Mouse (Mus musculus): ENCODE measurements around the gene Bola3.
"Not testable (repeated sequence)": the region's sequence is repeated elsewhere in the genome, so short reads cannot be mapped to it uniquely, and the experiment has no call there.

Bola3 gene

DNA sequence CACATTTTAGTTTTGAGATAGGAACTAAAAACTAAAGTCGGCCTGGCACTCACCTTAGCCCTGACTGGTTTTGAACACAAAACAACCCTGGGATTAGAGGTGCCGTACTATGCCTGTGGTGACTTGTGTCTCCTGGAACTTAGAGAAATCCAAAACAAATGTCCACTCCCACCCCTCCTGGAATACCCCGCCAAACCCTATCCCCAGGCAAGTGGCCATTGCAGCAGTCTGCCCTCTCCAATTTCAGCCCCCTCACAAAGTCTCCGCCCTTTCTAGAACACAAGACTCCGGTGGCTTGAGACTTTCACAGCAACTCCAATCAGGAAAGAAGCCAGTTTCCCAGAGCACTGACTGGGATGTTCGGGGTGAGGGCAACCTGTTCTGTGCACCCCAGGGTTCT is at the start of gene Bola3:
Bola3 (plus strand) TSS at position 275 of the 400 bp plus-strand sequence.
- no peak for DNase-seq

DNA sequence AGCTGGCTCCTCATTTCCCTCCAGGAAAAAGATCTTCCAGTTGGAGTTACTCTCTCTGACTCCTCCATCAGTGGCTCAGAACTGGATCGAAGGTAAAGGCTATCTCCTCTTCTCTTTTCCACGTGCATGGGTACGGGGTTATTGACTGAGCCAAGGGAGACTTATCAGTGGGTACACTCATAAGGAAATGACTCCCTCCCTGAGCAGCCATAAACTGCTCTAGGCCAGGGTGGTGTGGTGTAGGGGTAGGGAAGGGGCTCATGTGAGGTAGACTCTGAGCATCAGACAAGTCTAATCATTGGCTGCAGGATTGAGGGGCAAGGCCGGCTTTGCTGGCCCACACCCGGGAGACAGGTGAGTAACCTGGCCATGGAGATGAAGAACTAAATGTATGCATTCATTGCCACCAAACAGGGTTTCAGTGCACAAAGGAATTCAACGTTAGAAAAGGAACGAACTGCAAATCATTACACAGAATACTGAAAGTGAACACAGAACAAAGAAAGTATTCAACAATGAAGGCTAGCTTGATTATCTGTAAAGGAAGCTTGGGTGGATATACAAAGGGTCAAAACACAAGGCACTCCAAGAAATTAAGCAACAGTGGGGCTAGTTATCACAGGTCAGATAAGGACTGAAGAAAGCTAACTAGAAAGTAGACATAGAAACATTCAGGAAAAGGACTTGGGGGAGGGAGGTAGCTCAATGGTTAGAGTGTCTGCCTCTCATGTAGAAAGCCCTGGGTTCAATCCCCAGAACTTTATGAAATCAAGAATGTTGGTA is 48.3 kb upstream of the Bola3 start:
- DNase-seq: no peak

DNA sequence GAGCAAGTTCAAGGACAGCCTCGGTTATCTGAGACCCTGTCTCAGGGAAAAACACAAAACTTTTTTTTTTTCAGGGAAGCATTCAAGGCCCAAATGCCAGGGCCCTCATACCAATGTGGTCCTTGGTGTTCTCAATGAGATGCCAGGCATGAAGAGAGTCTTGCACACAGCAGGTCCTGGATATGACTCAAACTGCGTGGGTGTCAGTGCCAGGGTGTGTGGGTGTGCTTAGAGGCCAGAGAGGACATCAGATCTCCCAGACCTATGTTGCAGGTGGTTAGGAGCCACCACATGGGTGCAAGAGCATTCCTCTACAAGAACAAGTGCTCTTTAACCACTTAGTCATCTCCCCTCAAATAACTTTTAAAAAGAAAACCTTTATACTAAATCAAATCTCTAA is 47.7 kb upstream of the Bola3 start:
- DNase-seq: no peak

DNA sequence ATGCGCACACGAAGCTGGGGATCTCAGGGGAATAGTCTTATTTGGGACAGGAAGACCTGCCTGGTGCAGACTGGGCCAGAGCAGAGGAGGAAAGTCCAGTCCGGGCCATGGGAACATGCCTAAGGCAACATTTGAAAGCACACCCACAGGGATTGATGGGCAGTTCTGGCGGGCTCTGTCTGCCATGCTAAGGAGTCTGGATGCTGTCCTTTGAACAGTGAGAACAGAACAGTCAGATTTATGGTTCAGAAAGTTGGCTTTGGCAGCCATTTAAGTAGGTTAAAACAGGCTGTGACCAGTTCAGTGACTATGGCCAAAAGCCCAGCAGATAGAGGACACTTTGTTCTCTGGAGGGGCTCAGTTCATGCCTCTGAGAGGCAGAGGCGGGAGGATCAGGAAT is 46.7 kb upstream of the Bola3 start:
- no peak for DNase-seq

DNA sequence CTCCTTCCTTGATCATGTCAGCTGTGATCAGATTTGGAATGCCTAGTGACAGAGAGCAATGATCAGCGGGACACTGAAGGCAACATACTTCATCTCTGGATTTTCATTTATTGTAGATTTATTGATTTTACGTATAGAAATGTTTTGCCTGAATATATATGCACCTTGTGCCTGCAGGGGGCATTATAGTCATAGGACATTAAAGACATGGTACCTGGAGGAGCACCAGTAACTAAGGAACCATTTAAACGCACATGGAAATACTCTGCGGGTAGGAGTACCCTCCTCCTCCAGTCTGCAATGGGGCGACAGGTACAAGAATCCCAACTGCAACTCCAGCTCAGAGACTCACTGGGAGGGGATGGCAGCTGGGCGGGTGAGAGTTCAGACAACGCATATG is 39.9 kb upstream of the Bola3 start:
- no peak for DNase-seq

DNA sequence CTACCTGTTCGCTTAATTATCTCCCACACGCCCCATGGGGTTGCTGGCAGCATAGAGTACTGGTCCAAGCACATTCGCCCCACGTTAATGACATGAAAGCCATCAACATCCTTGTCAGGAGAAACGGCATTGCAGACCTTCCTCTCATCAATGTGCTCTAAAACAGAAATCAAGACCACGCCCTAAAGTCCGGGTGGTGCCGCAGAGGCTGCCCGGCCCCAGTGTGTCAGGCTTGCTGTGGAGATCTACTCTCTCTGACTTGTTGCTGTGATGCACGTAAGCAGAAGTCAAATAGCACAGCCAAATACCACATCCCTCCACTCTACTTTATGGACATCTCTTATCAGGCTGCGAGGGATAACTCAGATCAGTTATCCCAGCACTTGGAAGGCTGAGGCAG is 37.7 kb upstream of the Bola3 start:
- DNase-seq: no peak

DNA sequence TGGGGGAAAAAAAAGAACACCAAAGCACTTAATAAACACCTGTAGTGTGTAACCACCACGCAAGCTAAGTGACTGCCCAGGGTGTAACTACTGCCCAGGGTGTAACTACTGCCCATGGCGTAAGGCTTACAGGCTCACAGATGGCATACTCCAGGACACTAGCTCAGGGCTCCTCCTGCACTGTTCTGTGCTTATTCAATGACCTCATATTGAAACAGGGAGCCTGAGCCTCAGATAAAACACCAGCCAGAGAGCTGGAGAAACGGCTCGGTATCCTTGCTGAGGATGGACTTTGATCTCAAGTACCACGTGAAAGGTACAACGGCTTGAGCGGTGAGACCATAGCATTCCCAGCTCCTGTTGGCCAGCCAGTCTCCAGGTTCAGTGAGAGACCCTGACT is 36.9 kb upstream of the Bola3 start:
- no peak for DNase-seq

DNA sequence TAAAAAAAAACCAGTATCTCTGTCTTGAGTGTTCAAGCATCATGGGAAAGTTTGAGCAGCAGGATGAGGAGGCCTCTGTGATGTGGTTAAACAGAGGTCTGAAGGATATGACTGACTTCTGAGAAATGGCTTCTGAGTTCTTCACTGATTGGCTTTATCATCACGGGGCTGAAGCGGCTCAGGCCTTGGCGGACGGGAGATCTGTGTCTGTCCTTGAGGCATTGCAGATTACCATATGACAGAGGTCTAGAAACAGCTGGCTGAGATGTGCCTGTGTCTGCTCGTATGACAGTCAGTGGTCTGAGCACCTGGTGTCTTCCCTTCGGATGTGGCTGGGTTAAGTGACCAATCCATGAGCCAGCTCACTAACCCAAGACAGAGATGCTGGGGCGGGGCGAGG is 36.4 kb upstream of the Bola3 start:
- no peak for DNase-seq

DNA sequence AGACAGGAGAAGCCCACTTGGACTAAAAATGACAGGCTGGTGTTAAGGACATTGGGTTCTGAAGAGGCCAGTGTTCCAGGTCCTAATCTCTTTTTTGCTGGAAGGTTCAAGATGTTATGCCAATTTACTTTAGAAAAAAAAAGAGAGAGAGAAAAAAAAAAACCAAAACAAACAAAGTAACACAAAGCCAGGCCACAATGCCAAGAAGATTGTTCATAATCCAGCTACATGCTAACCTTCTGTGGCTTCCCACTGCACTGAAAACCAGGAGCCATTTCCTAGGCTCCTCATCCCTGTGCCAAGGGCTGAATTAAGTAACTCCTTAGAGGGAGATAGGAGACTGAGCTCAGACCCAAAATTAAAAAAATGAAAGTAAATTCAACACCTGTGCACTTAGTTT is 33.7 kb upstream of the Bola3 start:
- DNase-seq: no peak

DNA sequence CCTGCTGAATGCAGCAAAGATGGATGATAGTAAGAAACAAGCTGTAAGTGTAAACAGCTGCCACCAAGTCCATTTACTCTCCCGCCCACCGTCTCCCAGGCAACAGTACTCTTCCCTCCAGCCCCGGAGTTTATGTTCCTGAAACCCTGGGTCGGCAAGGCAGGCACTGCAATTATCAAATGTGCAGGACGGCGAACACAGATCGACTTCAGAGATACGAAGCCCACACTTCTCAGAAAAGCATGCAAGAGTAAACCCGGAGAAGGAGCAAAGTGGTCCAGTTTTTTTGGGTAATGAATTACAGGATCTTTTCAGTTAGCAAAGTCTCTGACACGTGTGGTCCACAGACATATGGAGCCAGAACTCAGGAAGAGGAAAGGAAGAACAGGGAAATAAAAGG is 32.9 kb upstream of the Bola3 start:
- DNase-seq: peak; percentile 27

DNA sequence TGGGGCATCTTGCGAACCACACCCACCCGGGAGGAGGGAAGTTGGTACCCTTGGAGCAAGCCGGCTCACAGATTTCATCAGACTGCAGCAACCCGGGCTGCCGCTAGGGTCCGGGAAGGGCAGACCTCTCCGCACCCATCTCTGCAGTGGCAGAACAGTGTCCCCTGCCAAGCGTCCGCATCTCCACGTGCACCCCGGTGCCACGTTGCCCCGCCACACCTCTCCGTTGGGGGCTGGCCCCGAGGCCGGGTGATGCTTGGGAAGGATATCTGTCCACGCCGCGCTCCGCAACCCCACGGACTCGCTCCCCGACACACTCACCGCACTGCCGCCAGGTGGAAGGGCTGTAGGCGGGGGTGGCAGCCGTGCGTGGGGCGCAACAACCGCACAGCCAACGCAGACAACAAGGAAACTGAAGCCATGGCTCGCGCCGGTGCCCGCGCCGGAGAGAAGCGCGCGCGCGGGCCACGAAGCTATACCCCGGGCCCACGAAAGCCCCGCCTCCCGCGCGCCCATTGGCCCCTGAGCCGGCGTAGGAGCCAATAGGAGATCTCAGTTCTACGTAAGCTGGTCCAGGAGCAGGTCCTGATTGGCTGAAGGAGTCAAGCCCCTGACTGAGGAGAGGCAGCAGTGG is 31.7 kb upstream of the Bola3 start:
- peak; percentile 96 for DNase-seq

DNA sequence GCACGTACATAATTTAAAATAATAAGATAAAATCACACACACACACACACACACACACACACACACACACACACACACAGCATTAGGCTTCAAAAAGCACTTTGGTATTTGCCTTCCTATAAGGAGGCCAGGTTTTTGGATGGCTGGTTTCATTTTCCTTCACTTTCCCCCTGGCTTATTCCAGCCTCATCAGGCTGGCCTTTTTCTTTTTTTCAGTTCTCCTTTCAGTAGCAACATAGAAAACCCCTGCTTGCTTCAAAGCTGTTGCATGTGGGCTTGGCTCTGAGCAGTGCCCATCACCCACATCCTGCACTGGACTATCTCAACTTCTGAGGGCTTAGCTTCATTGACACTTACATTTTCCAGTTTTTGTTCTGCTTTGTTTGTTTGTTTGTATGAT is 27.0 kb upstream of the Bola3 start:
- no peak for DNase-seq

DNA sequence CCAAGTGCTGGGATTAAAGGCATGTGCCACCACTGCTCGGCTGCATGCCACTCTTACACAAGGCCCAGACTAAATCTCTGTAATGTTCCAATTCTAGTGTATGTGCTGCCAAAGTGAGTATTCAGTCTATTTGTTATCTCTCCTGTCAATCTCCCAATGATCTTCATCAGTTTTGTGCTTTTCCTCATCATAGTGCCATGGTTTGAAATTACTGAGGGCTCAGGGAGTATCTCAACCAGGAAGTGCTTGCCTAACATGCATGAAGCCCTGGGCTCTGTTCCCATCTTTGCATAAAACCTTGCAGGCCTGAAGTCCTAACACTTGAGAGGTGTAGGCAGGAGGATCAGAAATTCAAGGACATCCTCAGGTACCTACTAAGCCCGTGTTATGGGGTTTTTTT is 26.2 kb upstream of the Bola3 start:
- no peak for DNase-seq

DNA sequence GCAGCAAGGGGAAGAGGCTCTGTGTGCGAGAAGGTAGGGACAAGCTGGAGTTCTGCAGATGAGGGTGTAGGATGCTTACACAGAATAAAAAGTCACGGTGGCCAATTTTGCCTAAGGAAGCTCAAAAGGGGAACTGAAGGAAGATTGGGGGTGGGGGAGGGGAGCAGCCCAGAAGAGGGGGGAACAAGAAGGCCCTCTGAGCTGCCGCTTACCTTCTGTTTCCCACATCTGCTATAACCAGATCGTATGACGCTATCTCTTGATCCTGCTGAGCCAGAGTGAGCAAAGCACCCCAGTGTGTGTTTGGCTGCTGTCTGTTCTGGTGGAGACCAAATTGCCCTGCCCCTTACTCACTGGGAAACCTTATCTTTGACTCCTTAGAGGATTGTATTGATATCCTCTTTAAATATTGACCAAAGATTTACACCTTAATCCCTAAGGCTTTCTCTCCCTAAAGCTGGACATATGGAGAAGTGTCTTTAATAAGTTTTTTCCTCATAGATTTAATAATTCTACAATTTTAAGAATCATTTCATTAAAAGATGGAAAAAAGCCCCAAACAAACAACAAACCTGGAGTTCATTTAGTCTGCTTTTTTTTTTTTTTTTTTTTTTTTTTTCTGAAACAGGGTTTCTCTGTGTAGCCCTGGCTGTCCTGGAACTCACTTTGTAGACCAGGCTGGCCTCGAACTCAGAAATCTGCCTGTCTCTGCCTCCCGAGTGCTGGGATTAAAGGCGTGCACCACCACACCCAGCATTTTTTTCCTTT is 25.1 kb upstream of the Bola3 start:
- no peak for DNase-seq

DNA sequence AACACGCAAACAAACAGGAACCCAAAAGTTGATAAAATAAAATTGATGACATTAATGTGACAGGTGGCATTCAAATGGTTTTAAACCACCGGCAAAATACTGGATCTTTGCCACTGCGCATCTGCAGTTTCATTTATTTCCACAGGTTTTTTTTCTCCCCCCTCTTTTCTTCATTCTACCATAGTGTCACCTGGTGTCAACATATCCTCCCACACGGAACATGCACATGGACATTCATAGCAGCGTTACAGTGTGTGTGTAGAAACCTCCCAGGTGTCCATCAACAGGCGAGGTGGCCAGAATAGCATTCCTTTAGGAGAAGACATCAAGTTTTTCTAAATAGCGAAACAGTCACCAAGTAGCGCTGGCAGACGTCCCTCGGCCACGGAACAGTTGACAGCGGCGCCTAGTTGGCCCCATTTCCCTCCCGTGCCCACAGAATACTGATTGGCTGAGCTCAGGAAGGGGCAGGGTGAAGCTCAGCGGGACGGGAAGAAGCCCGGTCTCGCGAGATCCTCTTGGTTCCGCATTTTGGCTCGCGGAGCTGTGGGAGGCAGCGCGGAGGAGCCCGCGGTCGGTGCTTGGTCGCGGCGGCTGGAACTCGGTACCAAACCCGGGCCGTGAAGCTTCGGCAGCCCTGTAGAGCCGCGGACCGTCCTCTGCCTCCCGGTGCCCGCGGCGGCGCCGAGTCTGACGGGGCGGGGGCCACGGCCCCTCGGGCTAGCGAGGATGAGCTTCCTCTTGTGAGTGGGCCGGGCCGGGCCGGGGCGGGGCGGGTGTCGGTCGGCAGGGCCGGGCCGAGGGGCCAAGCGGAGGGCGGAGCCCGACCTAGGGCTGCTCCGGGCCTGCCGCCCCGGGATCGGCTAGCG is 23.2 kb upstream of the Bola3 start, which contains the start of the genes Mthfd2 and Mob1a:
Mthfd2 (minus strand) TSS at position 384 of the 869 bp plus-strand sequence.
Mob1a (plus strand) TSS at position 492 of the 869 bp plus-strand sequence.
- DNase-seq: peak; percentile 98

DNA sequence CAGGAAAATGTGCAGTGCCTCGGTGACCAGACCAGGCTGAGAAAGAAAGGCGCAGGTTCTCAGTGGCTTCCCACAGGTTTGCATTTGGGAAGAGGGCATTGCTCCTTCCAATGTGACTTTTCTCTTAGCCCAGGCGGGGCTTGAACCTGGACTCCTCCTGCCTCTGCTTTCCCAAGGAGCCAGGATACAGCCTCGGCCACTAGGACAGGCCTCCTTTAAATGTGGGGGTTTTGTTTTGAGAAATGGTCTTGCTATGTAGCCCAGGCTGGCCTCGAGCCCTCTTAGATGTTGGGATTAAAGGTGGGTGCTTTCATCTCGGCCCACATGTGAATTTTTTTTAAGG is 22.6 kb upstream of the Bola3 start:
- no peak for DNase-seq

DNA sequence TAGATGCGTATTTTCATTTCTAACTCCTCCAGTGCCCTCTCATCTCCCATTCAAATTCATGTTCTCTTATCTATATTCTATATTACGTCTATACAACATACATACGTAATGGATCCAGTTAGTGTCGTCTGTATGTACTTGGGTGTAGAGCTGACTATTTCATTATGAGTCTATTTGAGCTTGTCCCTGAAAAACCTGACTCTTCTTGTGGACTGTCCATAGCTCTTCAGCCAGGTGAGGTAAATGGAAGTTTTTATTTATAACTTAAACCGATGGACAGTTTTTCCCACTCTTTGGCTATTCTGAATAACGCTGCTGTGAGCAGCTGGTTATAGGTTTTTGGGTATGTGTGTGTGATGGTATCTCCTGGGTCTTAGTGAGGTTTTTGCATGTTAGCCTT is 22.2 kb upstream of the Bola3 start:
- DNase-seq: no peak

DNA sequence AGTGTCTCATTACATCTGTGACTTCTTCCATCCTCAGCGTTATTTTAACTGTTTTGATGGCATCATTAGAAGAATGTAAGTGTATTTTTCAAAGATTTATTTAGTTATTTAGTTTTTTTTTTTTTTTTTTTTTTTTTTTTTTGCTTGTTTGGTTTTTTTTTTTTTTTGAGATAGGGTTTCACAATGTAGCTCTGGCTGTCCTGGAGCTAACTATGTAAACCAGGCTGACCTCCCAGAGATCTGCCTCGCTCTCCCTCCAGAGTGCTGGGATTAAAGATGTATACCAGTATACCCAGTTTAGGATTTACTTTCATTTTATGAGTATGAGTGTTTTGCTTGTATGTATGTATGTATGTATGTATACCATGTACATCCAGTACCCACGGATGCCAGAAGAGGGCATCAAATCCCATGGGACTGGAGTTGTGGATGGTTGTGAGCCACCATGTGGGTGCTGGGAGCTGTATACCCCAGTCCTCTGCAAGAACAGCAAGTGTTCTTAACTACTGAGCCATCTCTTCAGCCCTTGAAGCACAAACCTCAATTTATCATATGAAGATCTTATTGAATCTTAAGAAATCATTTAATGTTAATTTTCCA is 21.3 kb upstream of the Bola3 start:
- peak; percentile 26 for DNase-seq

DNA sequence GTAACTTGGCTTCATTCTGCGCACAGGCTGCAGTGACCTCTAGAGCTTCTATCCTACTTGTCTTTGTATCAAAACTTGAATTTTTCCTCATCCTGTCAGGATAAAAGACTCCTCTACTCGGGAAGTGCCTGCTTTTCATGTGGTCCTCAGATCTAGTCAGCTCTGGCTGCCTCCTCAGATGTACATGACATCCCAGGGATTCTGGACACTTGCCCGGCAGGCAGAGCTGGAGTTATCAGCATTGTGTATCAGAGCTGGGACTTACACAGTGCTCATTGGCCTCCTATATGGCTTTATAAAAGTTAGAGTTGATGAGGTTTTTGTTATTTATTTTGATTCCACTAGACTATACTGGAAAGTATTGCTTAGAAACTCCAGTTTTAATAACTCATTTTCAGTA is 7.6 kb upstream of the Bola3 start:
- no peak for DNase-seq

DNA sequence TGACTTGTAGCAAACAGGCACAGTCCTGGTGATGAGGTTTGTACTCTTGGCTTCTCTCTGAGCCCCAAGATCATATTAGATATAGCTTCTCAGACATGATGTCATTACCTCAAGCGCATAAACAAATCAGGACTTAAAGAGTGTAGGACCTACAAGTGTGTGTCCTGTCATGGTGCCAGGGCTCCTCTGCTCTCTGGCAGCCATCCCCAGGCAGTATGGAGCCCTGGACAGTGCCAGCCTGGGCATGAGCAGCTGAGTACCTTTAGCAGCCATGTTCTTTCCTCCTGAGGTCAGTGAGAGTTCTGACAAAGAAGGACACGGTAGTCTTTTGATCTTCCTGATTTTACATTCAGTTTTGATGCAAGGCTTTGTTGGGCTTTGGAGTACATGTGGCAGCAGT is 6.0 kb upstream of the Bola3 start:
- no peak for DNase-seq

DNA sequence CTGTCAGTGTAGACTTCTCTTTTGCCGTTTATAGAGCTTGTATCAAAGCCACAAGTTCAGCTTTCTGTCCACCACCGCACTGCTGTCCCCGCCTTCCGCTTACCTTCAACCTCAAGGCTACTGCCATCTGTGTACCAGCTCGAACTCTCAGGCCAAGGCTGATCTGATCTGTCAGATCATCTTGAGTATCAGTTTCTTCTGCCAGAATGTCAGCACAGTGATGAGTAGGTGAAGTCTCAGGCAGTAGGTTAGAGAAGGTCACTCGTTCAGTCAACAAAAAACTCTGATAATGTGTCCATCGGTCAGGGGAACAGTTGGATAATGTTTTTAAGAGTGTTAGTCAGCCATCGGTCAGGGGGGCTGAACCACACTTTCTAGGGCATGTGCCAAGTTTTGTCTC is 3.7 kb upstream of the Bola3 start:
- not testable (repeated sequence) for DNase-seq

DNA sequence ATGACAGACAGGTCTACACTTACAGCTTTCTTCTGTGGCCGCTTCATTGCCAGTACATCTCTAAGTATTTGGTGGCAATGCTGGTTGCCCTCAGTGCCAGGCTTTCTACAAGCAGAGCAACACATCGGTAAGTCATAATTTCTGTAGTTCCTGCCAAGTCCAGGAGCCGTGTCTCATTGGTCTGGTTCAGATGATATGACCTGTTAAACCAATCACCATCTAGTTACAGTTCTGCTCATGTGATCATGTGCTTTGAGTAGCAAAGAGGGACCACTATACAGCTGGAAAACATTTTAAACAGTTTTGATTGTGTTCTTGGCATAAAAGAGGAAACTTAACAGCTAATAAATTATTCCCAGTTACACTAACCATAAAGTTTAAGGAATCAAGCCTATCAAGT is 1.0 kb upstream of the Bola3 start:
- no peak for DNase-seq

Data from retina, postnatal 1 day (tissue).